Mouse (Mus musculus) stomach, postnatal 0 days (tissue): ENCODE results near the gene Obp2b.

Experiments
- CTCF ChIP-seq: IDR thresholded peaks from 2 replicates; pipeline ENCODE4 v1.5.1; 2016; ENCODE audit warnings: antibody characterized with exemption, low read depth, mild to moderate bottlenecking, moderate library complexity
- EP300 ChIP-seq: optimal IDR thresholded peaks from 2 replicates; pipeline ENCODE3; 2016; ENCODE audit warnings: antibody characterized with exemption

DNA sequence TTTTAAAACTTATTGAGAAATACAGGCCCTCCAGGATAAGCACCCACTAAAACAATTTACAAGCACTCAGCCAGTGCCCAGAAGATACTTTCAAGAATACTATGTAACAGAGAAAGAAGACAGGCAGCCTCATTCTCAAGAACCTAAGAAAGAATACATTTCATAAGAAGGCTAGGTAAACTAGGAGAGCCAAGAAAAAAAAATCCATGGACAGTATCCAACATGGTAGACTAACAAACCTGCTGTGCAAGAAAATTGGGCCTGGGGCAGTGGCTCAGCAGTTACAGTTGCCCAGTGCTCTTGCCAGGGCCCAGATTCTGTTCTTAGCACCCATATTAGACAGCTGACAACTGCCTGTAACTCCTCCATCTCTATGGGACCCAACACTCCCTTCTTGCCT lies 19.6 kb upstream of the Obp2b start:
- no peak for TF ChIP-seq EP300
- no peak for TF ChIP-seq CTCF
